Mouse (Mus musculus) lung, embryonic 14.5 days (tissue): ENCODE results near the gene Spag17. TPM values are rescaled to one million over a fixed set of nuclear protein-coding genes. Genes with fewer than 3 reads are reported as not detected.

ENCODE experiments used
- ATAC-seq: fragments of 200-750 bp; cut with Nextera tagmentation; 2 replicates; pipeline ENCODE4 v1.8.0; 2017; ENCODE audit warnings: mild to moderate bottlenecking, moderate TSS enrichment, moderate library complexity; ENCODE audit not compliant: insufficient read depth
- DNase-seq: peaks from one replicate; pipeline ENCODE4 v3.0.0-alpha.2; 2015
- H3K27ac ChIP-seq: fragments of 300-500 bp; sonication (generic); 2 replicates; pipeline ENCODE4 v1.5.1; 2014; ENCODE audit warnings: low read depth, mild to moderate bottlenecking, moderate library complexity
- H3K27me3 ChIP-seq: fragments of 300-500 bp; sonication (generic); 2 replicates; pipeline ENCODE4 v1.6.1; 2014; ENCODE audit warnings: low read length, control low read depth; ENCODE audit not compliant: insufficient read depth
- H3K36me3 ChIP-seq: fragments of 300-500 bp; sonication (generic); 2 replicates; pipeline ENCODE4 v1.6.1; 2014; ENCODE audit warnings: control low read depth; ENCODE audit not compliant: insufficient read depth
- H3K4me1 ChIP-seq: fragments of 300-500 bp; sonication (generic); 2 replicates; pipeline ENCODE4 v1.6.1; 2014; ENCODE audit warnings: antibody characterized with exemption, control low read depth; ENCODE audit not compliant: insufficient read depth
- H3K4me2 ChIP-seq: fragments of 300-500 bp; sonication (generic); 2 replicates; pipeline ENCODE4 v1.6.1; 2014; ENCODE audit warnings: mild to moderate bottlenecking
- H3K4me3 ChIP-seq: fragments of 300-500 bp; sonication (generic); 2 replicates; pipeline ENCODE4 v1.5.1; 2014; ENCODE audit warnings: low read depth, low read length
- H3K9ac ChIP-seq: fragments of 300-500 bp; sonication (generic); 2 replicates; pipeline ENCODE4 v1.6.1; 2014
- H3K9me3 ChIP-seq: fragments of 300-500 bp; sonication (generic); 2 replicates; pipeline ENCODE4 v1.6.1; 2016; ENCODE audit warnings: low read depth, low read length, control low read depth
- CTCF ChIP-seq: IDR thresholded peaks from 2 replicates; pipeline ENCODE4 v1.5.1; 2016; ENCODE audit warnings: antibody characterized with exemption, low read depth
- WGBS: fragments of 180-500 bp; shearing (Covaris S2); extraction: QIAGEN DNeasy Blood & Tissue Kit; methylation state at CpG from one replicate; pipeline ENCODE4 v1.1.7; 2014; 5-methylcytosine and 5-hydroxymethylcytosine counted together
- polyA plus RNA-seq: library from polyadenylated mRNA; unstranded; fragments of >200 nt; fragmentation: Nextera tagmentation; extraction: Ambion mirVana; gene quantifications from 2 replicates; pipeline ENCODE4 v1.2.1, GENCODE M21; 2014

Spag17 gene
- polyA plus RNA-seq, 1 experiment from 2014 or later, result 1.9 TPM

- H3K4me3 ChIP-seq, result no peak overlapping the region
- no peak for DNase-seq
- 67% methylated on average over 2 of the region's 2 CpGs for WGBS
Measured at GRCm38 (mm10) chr3:100106736-100107135, 221.5 kb downstream of the Spag17 start.

GRCm38 (mm10) chr3:100118681-100119080, 233.5 kb downstream of the Spag17 start:
- no peak for DNase-seq
- no peak overlapping the region for H3K9ac ChIP-seq
- H3K4me3 ChIP-seq, result no peak overlapping the region
- H3K4me1 ChIP-seq, result no peaks in the 10 kb centered on the region
- no peaks in the 10 kb centered on the region for H3K27me3 ChIP-seq
- WGBS, result 53% methylated on average over 2 of the region's 2 CpGs
- H3K27ac ChIP-seq, result no peak overlapping the region
- H3K36me3 ChIP-seq, result no peaks in the 10 kb centered on the region
- no peak for TF ChIP-seq CTCF
- no peaks in the 10 kb centered on the region for H3K9me3 ChIP-seq
- H3K4me2 ChIP-seq, result no peak overlapping the region
- ATAC-seq, result no peak

More at GRCm38 (mm10) chr3:100106736-100107135, 221.5 kb downstream of the Spag17 start:
- H3K27ac ChIP-seq, result no peak overlapping the region
- no peaks in the 10 kb centered on the region for H3K4me1 ChIP-seq
- no peak for ATAC-seq
- no peaks in the 10 kb centered on the region for H3K36me3 ChIP-seq
- no peak overlapping the region for H3K9ac ChIP-seq
- no peaks in the 10 kb centered on the region for H3K9me3 ChIP-seq
- TF ChIP-seq CTCF, result no peak
- no peaks in the 10 kb centered on the region for H3K27me3 ChIP-seq
- no peak overlapping the region for H3K4me2 ChIP-seq

- no peak for TF ChIP-seq CTCF
- no peak overlapping the region for H3K4me2 ChIP-seq
- no peak for DNase-seq
Measured at GRCm38 (mm10) chr3:100121961-100122360, 236.8 kb downstream of the Spag17 start.

GRCm38 (mm10) chr3:100122445-100122844, 237.2 kb downstream of the Spag17 start:
- no peaks in the 10 kb centered on the region for H3K9me3 ChIP-seq
- WGBS, result 33% methylated on average over 1 of the region's 1 CpGs
- no peaks in the 10 kb centered on the region for H3K4me1 ChIP-seq
- no peaks in the 10 kb centered on the region for H3K27me3 ChIP-seq
- TF ChIP-seq CTCF, result no peak
- no peak overlapping the region for H3K9ac ChIP-seq
- H3K4me3 ChIP-seq, result no peak overlapping the region
- DNase-seq (peak; percentile 1), ATAC-seq (no peak)
- H3K36me3 ChIP-seq, result no peaks in the 10 kb centered on the region
- H3K4me2 ChIP-seq, result no peak overlapping the region
- H3K27ac ChIP-seq, result no peak overlapping the region

More at GRCm38 (mm10) chr3:100121961-100122360, 236.8 kb downstream of the Spag17 start:
- H3K9me3 ChIP-seq, result no peaks in the 10 kb centered on the region
- whole genome bisulfite sequencing, result 55% methylated on average over 2 of the region's 2 CpGs
- H3K4me1 ChIP-seq, result no peaks in the 10 kb centered on the region
- H3K4me3 ChIP-seq, result no peak overlapping the region
- H3K27ac ChIP-seq, result no peak overlapping the region
- no peaks in the 10 kb centered on the region for H3K27me3 ChIP-seq
- ATAC-seq, result no peak
- no peaks in the 10 kb centered on the region for H3K36me3 ChIP-seq
- H3K9ac ChIP-seq, result no peak overlapping the region

GRCm38 (mm10) chr3:100160682-100161445, 275.7 kb downstream of the Spag17 start:
- Histone ChIP-seq H3K36me3 (peaks cover 36% of the 10 kb centered on the region), H3K4me1 (peaks cover 4% of the 10 kb centered on the region), H3K27ac (no peak overlapping the region), H3K9ac (peak overlapping the region; percentile 75; the same call in 1 of the 2 replicates), H3K9me3 (no peaks in the 10 kb centered on the region), H3K4me3 (peak overlapping the region; percentile 78), H3K4me2 (peak overlapping the region; percentile 84), H3K27me3 (no peaks in the 10 kb centered on the region)
- ATAC-seq (no peak), DNase-seq (no peak)
- no peak for TF ChIP-seq CTCF
- WGBS, result 82% methylated on average over 15 of the region's 15 CpGs

- peak overlapping the region; percentile 78 for H3K4me3 ChIP-seq
- peaks cover 4% of the 10 kb centered on the region for H3K4me1 ChIP-seq
- peaks cover 27% of the 10 kb centered on the region for H3K36me3 ChIP-seq
- peak overlapping the region; percentile 75 for H3K9ac ChIP-seq
- DNase-seq (peak; percentile 11), ATAC-seq (no peak)
- 1% methylated on average over 35 of the region's 35 CpGs for WGBS
- TF ChIP-seq CTCF, result no peak
- peak overlapping the region; percentile 87; the same call in 1 of the 2 replicates for H3K27ac ChIP-seq
- H3K27me3 ChIP-seq, result no peaks in the 10 kb centered on the region
- H3K9me3 ChIP-seq, result no peaks in the 10 kb centered on the region
- peak overlapping the region; percentile 84 for H3K4me2 ChIP-seq
Measured at GRCm38 (mm10) chr3:100161665-100162314, 276.6 kb downstream of the Spag17 start.
